Mouse (Mus musculus): Measurements from ENCODE around the gene Hist1h2ah.

The Hist1h2ah gene

DNA sequence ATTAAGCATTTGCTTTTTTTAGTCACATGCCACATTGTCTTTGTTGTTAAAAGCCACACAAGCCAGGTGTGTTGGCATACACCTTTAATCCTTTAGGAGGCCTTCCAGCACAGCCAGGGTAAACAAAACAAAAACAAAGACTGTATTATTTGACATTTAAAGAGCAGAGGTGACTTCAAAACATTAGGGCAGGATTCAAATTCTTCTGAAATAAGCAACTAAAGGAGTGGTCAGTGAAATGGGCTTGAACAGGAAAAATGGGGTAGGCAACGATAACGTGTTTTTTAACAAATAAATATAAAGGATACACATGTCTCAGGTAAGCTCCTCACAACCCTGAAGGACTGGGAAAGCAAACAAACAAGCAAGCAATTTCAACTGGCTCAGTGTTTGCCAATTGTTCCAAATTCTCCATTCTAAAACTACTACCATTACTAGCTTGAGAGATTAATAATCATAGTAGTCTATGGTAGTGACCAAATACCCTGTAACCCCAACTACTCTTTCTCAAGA, 4.6 kb upstream of the Hist1h2ah start:
- no peak for DNase-seq (ENCODE audit: extremely low read depth, low read depth)

DNA sequence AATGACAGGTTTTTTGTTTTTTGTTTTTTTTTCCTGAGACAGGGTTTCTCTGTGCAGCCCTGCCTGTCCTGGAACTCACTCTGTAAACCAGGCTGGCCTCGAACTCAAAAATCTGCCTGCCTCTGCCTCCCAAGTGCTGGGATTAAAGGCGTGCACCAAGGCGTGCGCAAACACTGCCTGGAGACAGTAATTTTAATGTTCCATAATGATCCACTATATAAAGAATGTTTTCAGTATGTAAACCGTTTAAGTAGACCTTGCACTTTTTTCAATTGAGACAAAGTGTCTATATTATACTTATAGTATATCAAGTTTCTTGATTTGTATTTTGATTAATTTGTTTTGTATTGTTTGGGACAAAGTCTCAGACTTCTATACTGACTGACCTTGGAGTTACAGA, 4.0 kb upstream of the Hist1h2ah start:
- no peak for DNase-seq (ENCODE audit: extremely low read depth, low read depth)

DNA sequence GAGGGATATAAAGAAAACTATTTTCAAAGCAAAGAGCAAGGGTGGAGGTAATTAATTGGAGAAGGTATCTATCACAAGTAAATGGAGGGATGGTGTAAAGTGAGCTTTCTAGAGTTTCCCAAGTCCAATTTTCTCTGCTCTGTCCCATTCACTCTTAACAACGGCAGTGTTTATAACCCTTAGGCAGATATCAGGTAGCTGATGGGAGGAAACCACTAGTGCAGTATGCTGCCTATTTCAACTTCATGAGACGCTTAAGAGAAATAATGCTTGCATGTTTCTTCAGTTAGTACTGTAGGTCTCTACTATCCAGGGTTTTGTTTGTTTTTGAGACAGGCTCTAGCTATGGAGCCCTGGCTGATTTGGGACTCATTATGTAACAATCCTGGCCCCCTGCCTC, 2.0 kb upstream of the Hist1h2ah start:
- DNase-seq (ENCODE audit: extremely low read depth, low read depth), result no peak

DNA sequence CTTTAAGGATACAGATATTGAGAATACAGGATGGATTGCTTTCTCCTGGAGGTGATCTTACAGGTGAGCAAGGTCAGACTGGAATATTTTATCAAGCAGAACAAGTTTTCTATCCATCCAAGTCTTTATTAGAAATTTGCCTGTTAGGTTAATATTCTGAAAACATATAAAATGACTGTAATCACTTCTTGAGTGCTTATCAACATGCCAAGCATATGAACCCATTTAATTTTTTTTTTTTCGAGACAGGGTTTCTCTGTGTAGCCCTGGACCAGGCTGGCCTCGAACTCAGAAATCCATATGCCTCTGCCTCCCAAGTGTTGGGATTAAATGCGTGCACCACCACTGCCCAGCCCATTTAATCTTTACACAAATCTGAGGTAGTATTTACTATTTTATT, 1.6 kb upstream of the Hist1h2ah start:
- no peak for DNase-seq (ENCODE audit: extremely low read depth, low read depth)

DNA sequence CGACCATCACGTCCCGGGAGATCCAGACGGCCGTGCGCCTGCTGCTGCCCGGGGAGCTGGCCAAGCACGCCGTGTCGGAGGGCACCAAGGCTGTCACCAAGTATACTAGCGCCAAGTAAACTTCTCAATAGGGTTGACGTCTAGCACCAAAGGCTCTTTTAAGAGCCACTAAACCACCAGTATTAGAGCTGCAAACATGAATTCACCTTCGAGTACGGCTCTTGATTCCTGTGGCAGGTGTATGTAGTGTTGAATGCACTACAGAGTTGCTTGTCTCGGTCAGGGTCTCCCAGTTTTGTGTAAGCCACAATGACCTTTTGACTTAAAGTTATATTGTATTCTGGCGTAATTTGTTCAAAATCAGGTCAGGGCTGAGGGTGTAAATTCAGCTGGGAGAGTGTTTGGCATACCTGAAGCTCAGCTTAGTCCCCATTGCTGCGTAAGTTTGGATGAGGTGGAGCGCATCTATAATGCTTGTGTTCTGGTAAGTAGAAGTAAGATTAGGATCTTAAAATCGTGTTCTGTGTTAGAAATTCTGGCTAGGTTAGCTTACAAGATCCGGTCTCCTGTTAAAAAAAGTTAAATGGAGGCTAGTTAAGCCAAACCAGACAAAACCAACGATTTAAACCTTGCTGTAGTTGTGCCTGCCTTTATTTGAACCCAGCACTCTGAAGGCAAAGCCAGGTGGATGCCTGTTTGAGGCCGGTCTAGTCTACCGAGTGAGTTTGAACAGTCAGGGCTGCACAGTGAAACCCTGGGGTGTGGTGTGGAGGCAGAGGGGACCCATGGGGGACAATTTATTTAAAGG, 985 bp upstream of the Hist1h2ah start:
- peak; percentile 70 for DNase-seq (ENCODE audit: extremely low read depth, low read depth)

DNA sequence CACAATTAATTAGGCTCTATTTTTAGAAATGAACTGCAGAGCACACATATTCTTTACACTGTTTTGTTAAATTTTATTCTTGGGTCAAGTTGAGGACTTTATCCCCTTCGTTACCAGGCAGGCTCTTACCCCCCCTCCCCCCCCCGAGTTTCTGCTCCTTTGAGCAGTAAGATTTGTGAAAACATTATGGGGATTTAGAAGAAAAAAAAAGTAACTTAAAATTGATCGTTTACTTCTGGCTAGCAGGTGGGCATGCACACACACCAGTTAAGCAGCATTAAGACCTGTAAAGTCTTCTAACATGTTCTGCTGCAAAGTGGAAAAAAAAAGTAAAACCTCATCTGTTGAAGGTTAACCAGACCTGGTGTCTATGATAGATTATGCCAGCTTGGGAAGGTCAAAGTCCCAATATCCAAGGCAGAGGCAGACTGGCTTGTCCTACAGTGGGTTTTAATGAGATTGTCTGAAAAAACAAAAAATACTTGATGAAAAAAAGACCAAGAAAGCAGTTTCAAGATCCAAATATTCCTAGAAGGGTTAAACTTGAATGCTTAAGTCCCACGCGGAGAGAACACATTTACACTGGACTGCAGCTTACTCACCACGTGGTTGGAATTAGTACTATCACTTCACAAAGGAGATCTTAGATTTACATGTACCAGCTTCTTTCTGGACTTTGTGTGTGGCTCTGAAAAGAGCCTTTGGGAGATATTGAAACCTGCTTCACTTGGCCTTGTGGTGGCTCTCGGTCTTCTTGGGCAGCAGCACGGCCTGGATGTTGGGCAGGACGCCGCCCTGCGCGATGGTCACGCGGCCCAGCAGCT, 713 bp downstream of the Hist1h2ah start:
- no peak for DNase-seq (ENCODE audit: extremely low read depth, low read depth)

DNA sequence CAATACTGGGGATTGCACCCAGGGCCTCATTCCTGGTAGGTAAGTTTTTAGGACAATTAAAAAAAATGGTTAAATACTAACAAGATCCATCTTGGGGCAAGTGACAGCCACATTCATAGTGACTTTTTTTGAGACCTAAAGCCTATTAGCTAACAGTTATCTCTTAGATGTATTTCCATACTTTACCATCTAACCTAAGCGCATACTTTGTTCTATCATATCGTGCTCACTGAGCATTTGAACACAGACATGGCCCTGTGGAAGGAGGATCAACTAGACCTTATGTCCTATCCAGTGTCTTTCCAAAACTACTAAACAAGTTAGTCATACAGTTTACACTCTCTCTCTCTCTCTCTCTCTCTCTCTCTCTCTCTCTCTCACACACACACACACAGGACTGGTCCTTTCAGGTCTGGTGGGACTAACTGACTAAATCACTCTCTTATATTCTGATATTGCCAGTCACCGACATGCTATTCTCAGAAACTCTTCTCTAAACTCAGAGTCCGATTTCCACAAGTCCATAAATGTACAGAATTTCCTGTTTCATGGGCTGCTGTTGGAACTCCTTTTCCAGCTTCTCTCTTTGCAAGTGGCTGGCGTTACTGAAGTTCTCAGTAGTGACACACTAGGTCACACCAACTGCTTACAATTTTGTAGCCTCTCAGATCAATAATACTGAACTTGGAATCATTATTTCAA, 1.5 kb downstream of the Hist1h2ah start:
- no peak for DNase-seq (ENCODE audit: extremely low read depth, low read depth)

DNA sequence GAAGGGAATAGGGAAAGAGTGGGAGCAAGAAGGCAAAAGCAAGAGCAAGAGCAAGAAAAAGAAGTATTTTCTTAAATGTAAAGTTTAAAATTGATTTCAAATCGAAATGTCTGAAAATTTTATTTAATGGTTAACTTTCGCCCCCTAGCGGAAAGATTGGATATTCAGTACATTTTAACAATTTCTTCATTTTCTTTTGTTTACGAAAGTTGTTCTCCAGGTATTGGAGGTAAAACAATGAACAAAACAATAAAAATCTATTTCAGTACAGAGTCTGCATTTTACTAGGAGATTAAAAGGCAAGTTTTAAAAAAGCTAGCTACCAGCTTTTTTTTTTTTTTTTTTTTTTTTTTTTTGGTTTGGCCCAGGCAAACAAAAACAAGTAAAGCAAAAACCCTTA, 4.9 kb downstream of the Hist1h2ah start:
- no peak for DNase-seq (ENCODE audit: extremely low read depth, low read depth)

DNA sequence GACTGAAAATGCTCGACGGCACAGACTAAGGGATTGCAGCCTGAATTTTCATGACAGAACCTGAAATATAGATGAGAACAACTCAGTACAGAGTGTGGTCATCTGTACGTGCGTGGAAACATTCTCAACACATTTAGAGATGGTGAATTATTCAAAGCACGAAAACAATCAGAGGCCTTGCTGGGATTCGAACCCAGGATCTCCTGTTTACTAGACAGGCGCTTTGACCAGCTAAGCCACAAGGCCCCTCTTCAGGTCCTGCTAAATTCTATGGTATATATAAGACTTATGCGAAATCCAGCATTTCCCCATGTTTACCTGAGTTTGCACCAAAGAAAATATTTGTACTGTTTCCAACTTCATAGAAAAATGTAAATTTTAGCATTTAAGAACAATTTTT, 5.4 kb downstream of the Hist1h2ah start:
- peak; percentile 80 for DNase-seq (ENCODE audit: extremely low read depth, low read depth)

DNA sequence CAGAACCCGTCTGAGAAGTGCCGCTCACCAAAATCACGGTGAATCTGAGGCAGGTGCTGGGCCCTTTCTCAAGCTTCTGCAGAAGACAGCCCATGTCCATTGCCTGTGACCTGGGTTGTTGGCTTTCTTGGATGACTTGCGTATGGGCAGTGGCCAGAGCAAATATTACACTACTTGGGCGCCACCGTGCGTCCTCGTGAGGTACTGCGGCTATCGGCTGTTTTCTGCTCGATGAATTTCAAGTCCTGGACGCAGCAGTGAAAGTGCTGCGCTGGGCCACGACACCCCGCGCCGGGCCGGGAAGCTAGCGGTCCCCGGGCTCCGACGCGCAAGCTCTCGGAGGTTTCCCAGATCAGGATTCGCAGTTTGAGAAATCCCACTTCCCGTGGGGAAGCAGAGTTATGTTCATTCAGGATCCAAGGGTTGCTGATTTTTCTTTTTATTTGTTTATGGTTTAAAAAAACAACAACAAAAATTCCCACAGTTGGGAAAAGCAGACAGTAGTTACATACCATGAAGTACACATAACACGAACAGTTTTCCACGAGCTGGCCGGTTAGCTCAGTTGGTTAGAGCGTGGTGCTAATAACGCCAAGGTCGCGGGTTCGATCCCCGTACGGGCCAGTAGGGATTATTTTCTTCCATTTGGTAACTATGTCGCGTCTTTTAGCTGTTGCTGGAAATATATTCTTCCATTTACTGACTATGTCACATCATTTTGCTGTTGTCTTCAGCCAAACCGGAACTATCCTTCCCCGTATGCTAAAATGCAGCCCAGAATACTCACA, 6.5 kb downstream of the Hist1h2ah start:
- DNase-seq (ENCODE audit: extremely low read depth, low read depth), result peak; percentile 86

DNA sequence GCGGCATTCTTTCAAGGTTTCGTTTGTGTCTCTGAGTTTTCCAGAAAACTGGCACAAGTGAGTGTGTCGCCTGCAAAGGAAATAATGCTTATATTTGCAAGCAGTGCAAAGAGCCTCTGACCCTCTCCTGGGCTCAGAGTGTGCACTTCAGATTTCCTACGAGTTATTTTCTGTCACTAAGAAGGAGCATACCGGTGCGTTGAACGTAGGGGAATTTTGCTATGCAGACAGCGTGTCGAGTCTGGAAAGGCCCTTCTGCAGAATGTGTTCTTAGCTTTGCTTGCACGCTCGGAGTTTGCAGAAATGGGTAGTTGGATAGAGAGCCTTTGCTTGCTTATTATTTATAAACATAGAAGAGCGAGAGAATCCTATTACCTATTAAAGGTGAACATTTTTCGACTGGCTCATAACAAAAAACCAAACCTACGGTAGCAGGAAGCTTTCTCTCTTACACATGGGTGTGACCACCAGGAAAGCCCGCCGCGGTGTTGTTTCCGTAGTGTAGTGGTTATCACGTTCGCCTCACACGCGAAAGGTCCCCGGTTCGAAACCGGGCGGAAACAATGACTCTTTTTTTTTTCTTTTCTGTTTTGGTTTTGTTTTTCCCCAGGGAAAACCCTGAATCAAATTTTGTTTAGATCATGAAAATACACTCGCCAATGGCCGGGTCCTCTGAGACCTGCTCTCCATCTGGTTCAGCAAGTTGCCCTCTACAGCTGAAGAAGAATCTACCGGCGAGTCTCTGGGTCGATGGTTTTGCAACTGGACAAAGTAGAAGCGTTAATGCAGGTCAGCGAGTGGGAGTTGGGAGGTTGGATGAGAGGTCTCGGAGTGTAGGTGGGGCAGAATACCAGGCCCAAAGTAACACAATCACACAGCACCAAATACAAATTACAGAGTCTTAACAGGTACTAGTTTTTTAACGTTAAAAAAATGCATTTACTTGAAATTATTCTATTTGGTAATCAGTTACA, 9.0 kb downstream of the Hist1h2ah start:
- no peak for DNase-seq (ENCODE audit: extremely low read depth, low read depth)

DNA sequence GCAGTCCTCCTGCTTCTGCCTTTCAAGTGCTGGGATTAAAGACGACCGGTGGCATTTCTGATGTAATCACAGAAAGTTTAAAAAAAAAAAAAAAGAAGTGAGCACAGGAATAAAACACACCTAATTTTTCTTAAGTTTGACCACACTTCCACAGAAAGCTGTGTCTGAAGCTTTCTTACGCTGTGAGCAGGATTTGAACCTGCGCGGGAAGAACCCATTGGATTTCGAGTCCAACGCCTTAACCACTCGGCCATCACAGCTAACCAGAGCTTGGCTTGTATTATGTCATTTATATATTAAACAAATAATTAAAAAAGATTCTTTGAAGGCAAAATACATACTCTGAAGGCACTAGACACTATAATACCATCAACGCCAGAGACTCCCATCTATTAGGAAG, 13.1 kb downstream of the Hist1h2ah start:
- peak; percentile 83 for DNase-seq (ENCODE audit: extremely low read depth, low read depth)

DNA sequence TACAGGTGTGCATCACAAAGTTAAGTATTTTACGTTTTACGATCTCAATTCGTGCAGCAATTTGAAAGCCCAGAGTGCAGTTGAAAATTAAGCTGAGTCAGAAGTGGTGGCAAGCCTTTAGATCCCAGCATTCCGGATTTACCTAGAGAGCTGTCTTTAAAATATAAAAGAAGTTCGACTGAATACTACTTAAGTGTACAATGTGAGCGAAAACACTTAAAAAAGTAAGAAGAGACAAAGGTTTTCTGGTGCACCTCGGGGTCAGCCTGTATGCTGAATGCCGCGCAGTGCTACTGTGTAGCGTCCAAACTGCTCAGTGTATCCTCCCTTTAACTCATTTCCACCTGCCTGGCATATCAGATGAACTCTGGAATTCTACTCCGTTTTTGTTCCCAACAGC, 13.8 kb downstream of the Hist1h2ah start:
- no peak for DNase-seq (ENCODE audit: extremely low read depth, low read depth)

DNA sequence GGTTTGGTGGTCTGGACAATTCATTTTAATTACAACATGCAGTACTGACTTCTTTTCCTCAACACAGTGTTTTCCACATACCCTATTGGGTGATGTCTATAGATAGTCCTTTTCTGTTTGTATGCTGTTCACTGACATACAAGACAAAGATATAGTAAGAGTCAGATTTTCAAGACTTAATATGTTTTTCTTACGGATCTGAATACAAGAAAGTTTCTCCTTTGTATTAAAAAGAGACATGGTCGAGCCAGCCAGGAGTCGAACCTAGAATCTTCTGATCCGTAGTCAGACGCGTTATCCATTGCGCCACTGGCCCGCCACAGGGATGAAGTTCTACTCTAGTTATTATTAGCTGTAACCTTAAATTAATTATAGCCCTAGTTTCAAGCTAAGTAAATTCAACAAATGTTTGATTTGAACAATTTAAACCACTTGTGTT, 14.4 kb downstream of the Hist1h2ah start:
- peak; percentile 80 for DNase-seq (ENCODE audit: extremely low read depth, low read depth)

DNA sequence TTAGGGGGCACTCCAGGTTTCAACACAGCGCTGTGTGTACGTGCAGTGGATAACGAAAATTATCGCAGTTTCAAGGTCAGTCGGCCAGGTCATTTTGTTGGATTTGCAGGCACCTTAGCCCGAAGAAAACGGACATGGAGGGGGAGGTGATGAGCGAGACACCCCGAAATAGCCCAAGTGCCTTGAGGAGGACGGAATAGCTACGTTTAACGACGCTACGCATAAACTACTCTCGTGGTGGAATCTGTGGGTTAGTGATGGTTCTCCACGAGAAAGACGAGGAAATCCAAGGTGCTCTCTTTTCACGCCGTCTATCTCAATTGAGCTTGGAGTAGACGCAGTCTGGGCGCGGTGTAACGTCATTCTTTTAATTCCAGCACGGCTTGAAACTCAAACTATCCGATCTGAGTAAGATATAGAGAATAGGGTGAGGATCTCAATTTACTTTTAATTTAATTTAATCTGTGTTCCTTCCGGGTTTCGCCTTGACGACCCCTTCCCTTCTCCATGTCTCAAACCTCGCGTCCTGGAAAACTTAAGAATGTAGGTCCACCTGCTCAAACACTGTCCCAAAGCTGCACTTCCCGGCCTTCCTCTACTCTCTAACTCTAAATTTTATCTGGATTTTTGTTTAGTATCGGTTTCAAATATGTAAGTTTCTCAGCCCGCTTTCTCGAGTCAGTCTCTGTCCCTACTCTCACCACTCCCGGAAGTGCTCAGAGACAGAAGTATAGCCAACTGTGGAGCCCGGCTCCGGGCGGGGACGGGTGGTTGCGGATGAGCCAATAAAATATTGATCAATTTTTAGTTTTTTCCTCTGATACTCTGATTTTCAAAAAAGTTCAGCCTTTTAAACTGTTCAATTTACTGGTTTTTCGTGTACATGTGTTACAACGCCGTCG, 15.2 kb downstream of the Hist1h2ah start:
- DNase-seq (ENCODE audit: extremely low read depth, low read depth), result no peak

DNA sequence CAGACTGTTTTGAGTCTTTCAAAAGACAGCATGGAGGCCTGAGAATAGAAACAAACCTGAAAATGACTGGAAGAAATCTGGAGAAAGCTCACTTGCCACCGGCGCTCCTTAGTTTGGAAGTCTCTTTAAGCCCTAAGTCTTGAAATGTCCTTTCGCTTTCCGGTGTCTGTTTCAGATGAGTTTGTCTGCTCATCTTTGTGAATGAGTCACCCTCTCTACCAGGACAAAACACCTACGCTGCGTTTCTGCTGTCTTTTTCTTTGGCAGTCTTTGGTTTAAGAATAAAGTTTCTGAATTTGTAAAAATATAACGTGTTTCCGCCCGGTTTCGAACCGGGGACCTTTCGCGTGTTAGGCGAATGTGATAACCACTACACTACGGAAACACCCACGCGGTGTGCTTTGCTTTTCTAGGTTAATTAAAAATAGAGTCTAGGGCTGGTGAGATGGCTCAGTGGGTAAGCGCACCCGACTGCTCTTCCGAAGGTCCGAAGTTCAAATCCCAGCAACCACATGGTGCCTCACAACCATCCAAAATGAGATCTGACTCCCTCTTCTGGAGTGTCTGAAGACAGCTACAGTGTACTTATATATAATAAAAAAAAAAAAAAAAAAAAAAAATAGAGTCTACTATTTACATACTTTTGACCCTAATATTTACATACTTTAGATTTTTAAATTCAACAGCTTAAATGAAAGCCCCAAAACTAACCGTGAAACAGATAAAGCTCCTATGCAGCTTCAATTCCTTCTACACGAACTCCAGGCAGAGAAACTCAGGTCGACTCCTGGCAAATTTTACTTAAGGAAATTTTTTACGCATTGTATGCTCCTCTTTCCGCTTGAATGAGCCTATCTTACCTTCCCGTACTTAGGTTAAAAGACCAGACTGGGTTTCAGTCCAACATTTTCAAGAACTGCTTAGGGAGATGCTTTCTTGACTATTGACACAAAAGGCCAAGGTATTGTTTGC, 19.6 kb downstream of the Hist1h2ah start:
- DNase-seq (ENCODE audit: extremely low read depth, low read depth), result no peak

DNA sequence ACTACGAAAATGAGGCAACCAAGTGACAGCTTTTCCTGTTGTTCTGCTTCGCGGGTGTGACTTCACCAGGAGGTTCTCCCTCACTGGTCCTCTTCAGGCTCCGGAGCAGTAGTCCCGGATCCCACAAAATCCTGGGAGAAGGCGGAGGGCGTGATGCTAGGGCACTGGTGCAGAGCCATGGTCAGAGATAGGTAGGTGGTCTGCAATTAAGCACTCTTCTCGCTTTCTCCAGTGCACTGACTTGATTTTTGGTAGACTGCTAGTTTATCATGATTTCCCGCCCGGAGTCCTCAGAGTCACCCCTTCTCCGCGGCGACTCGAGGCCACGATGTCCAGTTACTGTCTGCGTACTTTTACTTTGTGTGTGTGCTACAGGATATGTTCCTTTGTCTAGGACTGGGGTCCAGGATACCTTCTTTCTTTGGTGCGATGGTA, 20.9 kb downstream of the Hist1h2ah start:
- no peak for DNase-seq (ENCODE audit: extremely low read depth, low read depth)

DNA sequence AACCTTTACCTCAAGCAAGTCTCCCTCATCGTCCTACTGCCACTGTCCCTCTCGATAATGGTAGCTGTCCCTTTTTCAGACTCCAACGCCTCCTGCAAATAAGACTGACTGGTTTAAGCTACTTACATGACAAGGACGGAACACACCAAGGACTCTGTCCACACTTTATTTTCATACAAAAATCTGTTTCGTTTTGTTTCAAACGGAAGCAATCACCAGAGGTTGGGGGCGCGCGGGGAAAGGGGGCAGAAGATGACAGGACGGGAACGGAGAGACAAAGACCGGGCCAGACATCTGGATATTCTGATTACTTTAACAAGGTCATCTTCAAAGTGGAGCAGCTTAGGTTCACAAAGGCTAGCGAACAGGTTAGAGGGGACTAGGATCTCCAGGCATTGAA, 21.7 kb downstream of the Hist1h2ah start:
- DNase-seq (ENCODE audit: extremely low read depth, low read depth), result no peak

Measured in MEL-GATA-1-ER (cell line).